Mouse (Mus musculus) liver, postnatal 0 days (tissue): Measurements from ENCODE around the gene Slit3. TPM values are rescaled to one million over a fixed set of nuclear protein-coding genes. Genes with fewer than 3 reads are reported as not detected.

Experiments used
- ATAC-seq: fragments of 200-750 bp; cut with Nextera tagmentation; 2 replicates; pipeline ENCODE4 v1.8.0; 2017; ENCODE audit warnings: mild to moderate bottlenecking, moderate library complexity
- DNase-seq: peaks from one replicate; pipeline ENCODE4 v3.0.0-alpha.2; 2016
- H3K27ac ChIP-seq: fragments of 300-500 bp; sonication (generic); 2 replicates; pipeline ENCODE4 v1.5.1; 2014; ENCODE audit warnings: antibody characterized with exemption, moderate library complexity, mild to moderate bottlenecking, low read depth
- H3K27me3 ChIP-seq: fragments of 300-500 bp; sonication (generic); 2 replicates; pipeline ENCODE4 v1.6.1; 2014; ENCODE audit warnings: low read length, control low read depth, mixed read lengths; ENCODE audit not compliant: insufficient read depth
- H3K36me3 ChIP-seq: fragments of 300-500 bp; sonication (generic); replicated peaks from 2 replicates; pipeline ENCODE4 v1.6.1; 2014; ENCODE audit warnings: mild to moderate bottlenecking, control low read depth, low read length, moderate library complexity, mixed read lengths; ENCODE audit not compliant: insufficient read depth
- H3K4me1 ChIP-seq: fragments of 300-500 bp; sonication (generic); 2 replicates; pipeline ENCODE4 v1.6.1; 2014; ENCODE audit warnings: antibody characterized with exemption, mild to moderate bottlenecking, control low read depth; ENCODE audit not compliant: insufficient read depth
- H3K4me2 ChIP-seq: fragments of 300-500 bp; sonication (generic); 2 replicates; pipeline ENCODE4 v1.6.1; 2014; ENCODE audit warnings: low read depth, mild to moderate bottlenecking, low read length, moderate library complexity, mixed read lengths
- H3K4me3 ChIP-seq: fragments of 300-500 bp; sonication (generic); 2 replicates; pipeline ENCODE4 v1.5.1; 2014; ENCODE audit warnings: low read depth, low read length
- H3K9ac ChIP-seq: fragments of 300-500 bp; sonication (generic); replicated peaks from 2 replicates; pipeline ENCODE4 v1.6.1; 2014; ENCODE audit warnings: mild to moderate bottlenecking, moderate library complexity
- H3K9me3 ChIP-seq: fragments of 300-500 bp; sonication (generic); 2 replicates; pipeline ENCODE4 v1.6.1; 2016; ENCODE audit warnings: mild to moderate bottlenecking, control low read depth, low read length, mixed read lengths
- CTCF ChIP-seq: sonication (generic); IDR thresholded peaks from 2 replicates; pipeline ENCODE4 v1.5.1; 2016; ENCODE audit warnings: antibody characterized with exemption, low read depth
- EP300 ChIP-seq: IDR thresholded peaks from 2 replicates; pipeline ENCODE4 v1.6.1; 2016; ENCODE audit warnings: antibody characterized with exemption, low read depth, mild to moderate bottlenecking
- WGBS: fragments of 180-500 bp; shearing (Covaris S2); extraction: QIAGEN DNeasy Blood & Tissue Kit; methylation state at CpG from one replicate; pipeline ENCODE4 v1.1.7; 2014; ENCODE audit not compliant: insufficient replicate concordance; 5-methylcytosine and 5-hydroxymethylcytosine counted together
- polyA plus RNA-seq: library from polyadenylated mRNA; unstranded; fragments of >200 nt; fragmentation: Nextera tagmentation; extraction: Ambion mirVana; gene quantifications from 2 replicates; pipeline ENCODE4 v1.2.1, GENCODE M21; 2015

Gene Slit3
- polyA plus RNA-seq, 1 experiment from 2014 or later = 0.20 TPM

DNA sequence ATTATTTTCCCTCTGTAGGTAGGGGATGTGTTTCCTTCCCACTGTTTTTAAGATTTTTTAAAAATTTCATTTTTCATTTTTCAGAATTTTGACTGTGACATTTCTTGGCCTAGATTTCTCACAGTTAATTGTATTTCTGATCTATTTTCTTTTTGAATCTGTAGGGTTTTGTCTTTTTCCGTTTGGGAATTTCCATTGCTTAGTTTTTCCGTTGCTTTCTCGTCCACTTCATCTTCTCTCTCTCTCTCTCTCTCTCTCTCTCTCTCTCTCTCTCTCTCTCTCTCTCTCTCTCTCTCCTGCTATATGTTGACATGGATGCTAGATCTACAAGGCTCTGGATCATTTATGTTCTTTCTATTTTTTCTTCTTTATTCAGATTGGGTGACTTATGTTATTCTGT, 143.7 kb downstream of the Slit3 start:
- H3K4me1 ChIP-seq = no peaks in the 10 kb centered on the region
- WGBS = 74% methylated on average over 3 of the region's 3 CpGs
- no peaks in the 10 kb centered on the region for H3K9me3 ChIP-seq
- H3K9ac ChIP-seq = no peak overlapping the region
- no peak overlapping the region for H3K4me3 ChIP-seq
- TF ChIP-seq CTCF (no peak), EP300 (no peak)
- H3K36me3 ChIP-seq = no peaks in the 10 kb centered on the region
- no peak overlapping the region for H3K27ac ChIP-seq
- DNase-seq (no peak), ATAC-seq (no peak)
- H3K4me2 ChIP-seq = no peak overlapping the region
- H3K27me3 ChIP-seq = no peaks in the 10 kb centered on the region

DNA sequence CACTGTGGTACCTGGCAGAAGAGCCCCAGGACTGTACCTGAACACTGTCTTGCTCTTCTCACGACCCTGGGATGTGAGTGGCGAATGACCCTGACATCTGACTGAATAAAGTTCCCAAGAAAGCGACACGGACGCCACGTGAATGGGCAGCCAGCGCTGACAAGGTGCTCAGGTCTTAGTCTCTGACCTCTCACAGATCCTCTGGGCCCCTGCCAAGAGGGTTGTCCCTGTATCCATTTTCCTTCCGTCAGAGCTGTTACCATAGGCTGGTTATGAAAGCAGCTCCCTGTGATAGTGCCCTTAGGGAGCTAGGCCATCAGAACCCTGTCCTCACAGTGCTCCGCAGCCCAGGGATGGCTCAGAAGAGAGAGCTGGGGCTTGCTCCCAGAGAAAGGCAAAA, 149.4 kb downstream of the Slit3 start:
- no peak overlapping the region for H3K4me3 ChIP-seq
- H3K9me3 ChIP-seq = no peaks in the 10 kb centered on the region
- TF ChIP-seq EP300 (no peak), CTCF (no peak)
- H3K36me3 ChIP-seq = no peaks in the 10 kb centered on the region
- WGBS = 78% methylated on average over 9 of the region's 9 CpGs
- no peak for ATAC-seq
- no peaks in the 10 kb centered on the region for H3K4me1 ChIP-seq
- DNase-seq = no peak
- no peak overlapping the region for H3K27ac ChIP-seq
- H3K27me3 ChIP-seq = no peaks in the 10 kb centered on the region
- no peak overlapping the region for H3K9ac ChIP-seq
- H3K4me2 ChIP-seq = no peak overlapping the region

DNA sequence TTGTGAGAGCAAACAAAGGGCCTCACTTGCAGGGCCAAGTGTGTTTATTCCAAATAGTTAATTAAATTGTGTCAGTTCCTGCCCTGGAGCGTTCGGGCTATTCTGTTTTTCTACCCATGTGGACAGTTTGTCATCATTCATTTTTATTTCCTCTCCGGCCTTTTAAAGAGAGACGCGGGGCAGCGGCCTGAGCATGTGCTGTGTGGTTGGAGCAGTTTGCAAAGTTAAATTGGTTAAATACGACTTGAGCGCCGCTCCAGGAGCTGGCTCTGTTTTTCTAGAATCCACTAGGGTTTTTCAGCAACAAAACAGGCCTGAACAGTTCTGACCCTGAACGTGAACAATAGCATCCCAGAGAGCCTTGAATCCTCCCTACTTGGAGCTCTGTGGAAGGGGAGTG, 152.4 kb downstream of the Slit3 start:
- no peak for DNase-seq

DNA sequence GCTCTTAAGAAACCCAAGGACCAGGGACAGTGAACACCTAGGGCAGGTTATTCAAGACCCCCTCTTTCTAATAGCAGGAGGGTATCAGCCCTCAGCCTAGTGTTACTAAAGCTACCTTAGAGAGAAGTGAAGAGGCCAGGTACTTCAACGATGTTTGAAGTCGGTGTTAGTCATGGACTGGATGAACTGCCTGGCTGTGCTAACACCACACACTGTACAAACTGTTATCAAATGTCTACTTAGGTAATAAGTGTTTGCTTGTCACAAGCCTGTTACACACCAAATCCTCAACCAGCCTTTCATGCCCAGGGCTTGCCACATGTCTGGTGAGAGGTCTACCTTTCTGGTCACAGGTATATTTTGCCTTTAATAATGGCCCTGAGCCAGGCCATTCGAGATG, 153.0 kb downstream of the Slit3 start:
- Histone ChIP-seq H3K9me3 (no peaks in the 10 kb centered on the region), H3K4me2 (no peak overlapping the region), H3K36me3 (no peaks in the 10 kb centered on the region), H3K4me1 (no peaks in the 10 kb centered on the region), H3K9ac (no peak overlapping the region), H3K4me3 (no peak overlapping the region), H3K27me3 (no peaks in the 10 kb centered on the region), H3K27ac (no peak overlapping the region)
- ATAC-seq (no peak), DNase-seq (no peak)
- WGBS = 75% methylated on average over 3 of the region's 3 CpGs
- no peak for TF ChIP-seq EP300
- TF ChIP-seq CTCF = no peak

More for the DNA sequence above, 152.4 kb downstream of the Slit3 start:
- H3K27ac ChIP-seq = no peak overlapping the region
- no peak overlapping the region for H3K4me2 ChIP-seq
- H3K4me3 ChIP-seq = no peak overlapping the region
- H3K9ac ChIP-seq = no peak overlapping the region
- no peaks in the 10 kb centered on the region for H3K27me3 ChIP-seq
- TF ChIP-seq EP300 (no peak), CTCF (no peak)
- no peaks in the 10 kb centered on the region for H3K4me1 ChIP-seq
- no peak for ATAC-seq
- H3K36me3 ChIP-seq = no peaks in the 10 kb centered on the region
- no peaks in the 10 kb centered on the region for H3K9me3 ChIP-seq
- 67% methylated on average over 10 of the region's 10 CpGs for WGBS

DNA sequence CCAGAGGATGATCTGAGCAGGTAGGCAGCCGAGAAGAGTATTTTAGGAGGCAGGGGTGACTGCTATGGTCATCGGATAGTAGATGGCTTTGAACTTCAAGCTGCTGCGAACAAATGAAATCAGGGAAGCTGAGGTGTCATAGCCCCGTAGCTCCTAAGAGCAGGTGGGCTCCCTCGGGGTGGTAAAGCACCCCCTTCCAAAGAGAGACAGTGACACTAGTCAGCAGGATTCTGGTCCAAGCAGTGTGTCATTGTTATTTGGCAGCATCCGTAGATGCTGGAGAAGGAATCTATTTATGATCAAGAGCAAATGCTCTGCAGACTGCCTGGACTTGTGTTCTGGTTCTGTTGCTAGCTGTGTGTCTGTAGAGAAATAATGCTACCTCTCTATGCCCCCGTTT, 154.3 kb downstream of the Slit3 start:
- H3K9ac ChIP-seq = no peak overlapping the region
- no peaks in the 10 kb centered on the region for H3K36me3 ChIP-seq
- H3K9me3 ChIP-seq = no peaks in the 10 kb centered on the region
- H3K4me2 ChIP-seq = no peak overlapping the region
- WGBS = 82% methylated on average over 7 of the region's 7 CpGs
- H3K27me3 ChIP-seq = no peaks in the 10 kb centered on the region
- TF ChIP-seq EP300 (no peak), CTCF (no peak)
- no peak overlapping the region for H3K4me3 ChIP-seq
- H3K4me1 ChIP-seq = no peaks in the 10 kb centered on the region
- DNase-seq (no peak), ATAC-seq (no peak)
- no peak overlapping the region for H3K27ac ChIP-seq

DNA sequence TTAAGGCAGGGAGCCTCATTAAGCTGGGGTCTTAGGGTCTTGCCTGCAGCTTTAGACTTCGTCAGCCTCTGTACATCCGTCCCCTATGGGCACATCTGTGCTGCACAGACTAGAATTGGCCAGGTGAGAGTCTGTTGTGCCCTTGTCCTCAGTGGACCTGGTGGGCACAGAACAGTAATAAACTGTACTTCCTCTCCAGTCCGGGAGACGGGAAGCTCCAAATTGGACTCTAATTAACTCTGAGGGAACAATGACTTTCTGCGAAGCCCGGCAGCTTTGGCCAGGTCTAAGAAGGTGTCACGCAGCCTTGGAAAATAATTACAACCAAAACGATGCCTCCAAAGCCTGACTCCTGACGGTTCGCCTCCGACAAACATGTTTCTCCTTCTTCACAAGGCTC, 155.0 kb downstream of the Slit3 start:
- DNase-seq (no peak), ATAC-seq (no peak)
- Histone ChIP-seq H3K36me3 (no peaks in the 10 kb centered on the region), H3K4me2 (no peak overlapping the region), H3K27ac (no peak overlapping the region), H3K27me3 (no peaks in the 10 kb centered on the region), H3K9ac (no peak overlapping the region), H3K9me3 (no peaks in the 10 kb centered on the region), H3K4me3 (no peak overlapping the region), H3K4me1 (peaks cover under 1% of the 10 kb centered on the region; the same call in 1 of the 2 replicates)
- WGBS = 74% methylated on average over 11 of the region's 11 CpGs
- TF ChIP-seq CTCF = no peak

DNA sequence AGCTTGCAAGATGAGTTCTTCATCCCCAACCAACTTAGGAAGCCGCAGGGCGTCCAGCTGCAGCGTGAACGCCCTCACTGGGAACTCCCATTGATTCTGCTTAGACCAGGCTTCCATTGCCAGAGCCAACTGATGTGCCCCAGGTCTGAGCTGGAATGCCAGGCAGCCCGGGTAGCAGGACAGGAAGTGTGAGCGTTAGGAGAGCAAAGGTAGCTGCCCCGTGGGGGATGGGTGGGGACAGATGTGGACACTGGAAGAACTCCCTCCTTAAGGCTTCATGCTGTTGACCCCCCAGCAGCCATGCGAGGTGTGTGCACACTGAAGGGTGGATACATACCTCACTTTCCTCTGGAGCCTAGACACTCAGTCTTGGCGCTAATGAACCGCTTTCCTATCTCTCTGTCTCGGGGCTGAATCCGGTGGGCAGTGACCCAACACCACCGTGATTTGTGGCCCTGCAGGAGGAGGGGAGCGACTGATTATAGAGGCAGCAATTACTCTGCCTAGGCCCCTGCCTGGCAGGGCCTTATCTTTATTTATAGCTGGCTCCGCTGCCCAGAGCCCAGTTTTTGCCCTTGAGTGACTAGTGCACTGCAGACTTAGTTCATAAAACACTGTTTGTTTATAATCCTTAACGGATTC, 157.2 kb downstream of the Slit3 start:
- Histone ChIP-seq H3K27ac (no peak overlapping the region), H3K9ac (no peak overlapping the region), H3K4me2 (no peak overlapping the region), H3K4me3 (no peak overlapping the region), H3K9me3 (no peaks in the 10 kb centered on the region), H3K36me3 (no peaks in the 10 kb centered on the region), H3K4me1 (peaks cover 4% of the 10 kb centered on the region; the same call in 1 of the 2 replicates), H3K27me3 (no peaks in the 10 kb centered on the region)
- no peak for DNase-seq
- ATAC-seq = no peak
- 63% methylated on average over 16 of the region's 16 CpGs for WGBS
- TF ChIP-seq EP300 (no peak), CTCF (no peak)
